Mouse (Mus musculus): ENCODE data around the gene Helb. TPM values are rescaled to one million over a fixed set of nuclear protein-coding genes. Genes with fewer than 3 reads are reported as not detected.
"Not testable (repeated sequence)": the region's sequence is repeated elsewhere in the genome, so short reads cannot be mapped to it uniquely, and the experiment has no call there.

Helb gene
- polyA plus RNA-seq, 1 experiment from 2014 or later, result 9.1 TPM

- no peak for ATAC-seq (ENCODE audit: low FRiP score, low read depth)
- WGBS, result 52% methylated on average over 7 of the region's 7 CpGs
- Histone ChIP-seq H3K9me3 (no peaks in the 10 kb centered on the region), H3K4me2 (replicated peaks) (no peak overlapping the region), H3K4me3 (no peak overlapping the region), H3K36me3 (no peaks in the 10 kb centered on the region), H3K9ac (no peak overlapping the region), H3K27me3 (no peaks in the 10 kb centered on the region), H3K4me1 (0 out of 2 replicates have a peak, but pooled peaks cover 3% of the 10 kb centered on the region), H3K27ac (no peak overlapping the region)
These were observed 12.1 kb upstream of the Helb start for GRCm38 (mm10) chr10:120124801-120125464.

DNA sequence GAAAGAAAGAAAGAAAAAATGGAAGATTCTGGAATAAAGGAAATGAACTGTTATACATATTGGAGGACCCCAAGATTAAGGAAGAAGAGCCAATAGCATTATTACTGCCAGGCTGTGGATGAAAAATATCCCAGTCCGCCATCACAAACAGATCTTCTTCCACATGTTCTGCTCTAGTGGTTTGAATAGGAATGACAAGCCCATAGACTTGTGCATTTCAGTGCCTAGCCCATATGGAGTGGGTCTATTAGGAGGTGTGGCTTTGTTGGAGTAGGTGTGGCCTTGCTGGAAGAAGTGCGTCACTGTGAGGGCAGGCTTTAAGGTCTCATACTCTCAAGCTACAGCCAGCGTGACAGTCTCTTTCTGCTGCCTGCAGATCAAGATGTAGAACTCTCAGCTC, 10.9 kb upstream of the Helb start:
- ATAC-seq (ENCODE audit: low FRiP score, low read depth), result no peak
- Histone ChIP-seq H3K4me1 (0 out of 2 replicates have a peak, but pooled peaks cover 1% of the 10 kb centered on the region), H3K9me3 (no peaks in the 10 kb centered on the region), H3K4me3 (no peak overlapping the region), H3K9ac (no peak overlapping the region), H3K27ac (no peak overlapping the region), H3K4me2 (replicated peaks) (no peak overlapping the region), H3K27me3 (no peaks in the 10 kb centered on the region), H3K36me3 (no peaks in the 10 kb centered on the region)
- WGBS, result 93% methylated on average over 3 of the region's 3 CpGs

DNA sequence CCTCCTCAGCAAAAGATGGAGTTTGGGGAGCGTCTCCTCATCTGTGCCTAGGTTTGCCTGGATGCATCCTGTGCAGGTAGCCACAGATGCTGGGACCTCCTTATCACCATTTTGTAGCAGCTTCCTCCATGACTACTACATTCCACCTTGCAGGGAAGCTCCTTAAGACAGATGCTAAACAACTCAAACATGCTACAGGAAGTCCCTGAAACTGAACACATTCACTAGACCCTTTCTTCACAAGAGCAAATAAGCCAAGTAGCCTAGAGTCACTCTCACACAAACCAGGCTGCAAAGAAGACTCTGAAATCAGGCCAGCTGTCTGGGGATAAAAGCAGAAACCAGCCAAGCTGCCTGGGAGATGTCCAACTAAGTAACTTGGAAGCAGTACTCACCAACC, 2.5 kb upstream of the Helb start:
- Histone ChIP-seq H3K4me3 (no peak overlapping the region), H3K4me2 (replicated peaks) (no peak overlapping the region), H3K9ac (no peak overlapping the region), H3K27me3 (no peaks in the 10 kb centered on the region), H3K9me3 (no peaks in the 10 kb centered on the region), H3K36me3 (peaks cover 3% of the 10 kb centered on the region; the same call in 1 of the 2 replicates), H3K27ac (no peak overlapping the region), H3K4me1 (peaks cover 10% of the 10 kb centered on the region; the same call in 1 of the 2 replicates)
- WGBS, result 91% methylated on average over 1 of the region's 1 CpGs
- no peak for ATAC-seq (ENCODE audit: low FRiP score, low read depth)

DNA sequence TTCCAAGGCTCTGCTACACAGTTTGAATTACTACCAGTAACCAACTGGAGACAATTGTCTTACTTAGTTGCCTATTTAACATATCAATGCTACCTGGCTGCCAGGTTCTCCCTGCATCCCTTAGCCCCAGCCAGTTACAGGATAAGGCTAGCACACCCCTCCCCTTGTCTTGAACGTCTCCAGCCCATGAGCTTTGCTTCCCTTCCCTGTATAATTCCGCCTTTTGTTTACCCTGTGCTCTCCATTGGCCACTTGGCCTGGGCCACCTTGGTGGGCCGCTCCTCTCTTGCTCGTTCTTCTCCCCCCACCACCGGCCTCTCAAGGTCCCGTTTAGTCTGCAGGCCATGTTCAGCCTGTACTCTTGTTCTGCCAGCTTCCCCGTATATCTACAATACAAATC, 1.7 kb upstream of the Helb start:
- Histone ChIP-seq H3K4me1 (peaks cover 10% of the 10 kb centered on the region; the same call in 1 of the 2 replicates), H3K4me3 (no peak overlapping the region), H3K4me2 (replicated peaks) (no peak overlapping the region), H3K27ac (no peak overlapping the region), H3K27me3 (no peaks in the 10 kb centered on the region), H3K9ac (no peak overlapping the region), H3K36me3 (peaks cover 3% of the 10 kb centered on the region; the same call in 1 of the 2 replicates), H3K9me3 (no peaks in the 10 kb centered on the region)
- 55% methylated on average over 7 of the region's 7 CpGs for WGBS
- ATAC-seq (ENCODE audit: low FRiP score, low read depth), result no peak

DNA sequence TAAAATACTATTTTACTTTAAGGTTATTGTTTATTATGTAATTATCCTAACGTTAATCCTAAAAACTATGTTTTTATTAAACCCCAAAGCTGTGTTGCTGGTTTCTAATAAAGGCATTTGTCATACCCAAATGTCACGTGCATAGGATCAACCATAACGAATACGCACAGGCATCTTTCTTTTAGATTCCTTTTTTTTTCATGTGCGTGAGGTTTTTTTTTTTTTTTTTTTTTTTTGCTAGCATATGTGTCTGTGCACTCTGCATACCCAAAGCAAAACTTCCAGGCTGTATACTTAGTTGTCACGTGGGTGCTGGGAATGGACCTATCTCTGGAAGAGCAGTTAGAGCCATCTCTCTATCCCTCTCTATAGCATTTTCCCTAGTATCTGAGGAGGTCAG, 1.2 kb upstream of the Helb start:
- H3K4me3 ChIP-seq, result no peak overlapping the region
- no peaks in the 10 kb centered on the region for H3K9me3 ChIP-seq
- H3K9ac ChIP-seq, result no peak overlapping the region
- no peak overlapping the region for H3K4me2 ChIP-seq (replicated peaks)
- H3K4me1 ChIP-seq, result peaks cover 10% of the 10 kb centered on the region; the same call in 1 of the 2 replicates
- 73% methylated on average over 6 of the region's 6 CpGs for WGBS
- no peaks in the 10 kb centered on the region for H3K27me3 ChIP-seq
- H3K27ac ChIP-seq, result no peak overlapping the region
- H3K36me3 ChIP-seq, result peaks cover 4% of the 10 kb centered on the region; the same call in 1 of the 2 replicates
- no peak for ATAC-seq (ENCODE audit: low FRiP score, low read depth)

DNA sequence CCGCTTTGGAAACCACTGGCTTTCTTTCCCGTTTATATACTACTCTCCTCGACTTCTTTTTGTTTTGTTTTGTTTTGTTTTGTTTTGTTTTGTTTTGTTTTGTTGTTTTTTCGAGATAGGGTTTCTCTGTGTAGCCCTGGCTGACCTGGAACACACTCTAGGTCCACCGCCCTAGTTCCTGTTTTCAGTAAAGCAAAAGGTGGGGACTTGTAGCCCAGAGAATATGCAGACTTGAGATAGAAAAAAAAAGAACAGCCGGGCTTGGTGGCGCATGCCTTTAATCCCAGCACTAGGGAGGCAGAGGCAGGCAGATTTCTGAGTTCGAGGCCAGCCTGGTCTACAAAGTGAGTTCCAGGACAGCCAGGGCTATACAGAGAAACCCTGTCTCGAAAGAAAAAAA, 695 bp upstream of the Helb start:
- H3K36me3 ChIP-seq, result not testable (repeated sequence)

DNA sequence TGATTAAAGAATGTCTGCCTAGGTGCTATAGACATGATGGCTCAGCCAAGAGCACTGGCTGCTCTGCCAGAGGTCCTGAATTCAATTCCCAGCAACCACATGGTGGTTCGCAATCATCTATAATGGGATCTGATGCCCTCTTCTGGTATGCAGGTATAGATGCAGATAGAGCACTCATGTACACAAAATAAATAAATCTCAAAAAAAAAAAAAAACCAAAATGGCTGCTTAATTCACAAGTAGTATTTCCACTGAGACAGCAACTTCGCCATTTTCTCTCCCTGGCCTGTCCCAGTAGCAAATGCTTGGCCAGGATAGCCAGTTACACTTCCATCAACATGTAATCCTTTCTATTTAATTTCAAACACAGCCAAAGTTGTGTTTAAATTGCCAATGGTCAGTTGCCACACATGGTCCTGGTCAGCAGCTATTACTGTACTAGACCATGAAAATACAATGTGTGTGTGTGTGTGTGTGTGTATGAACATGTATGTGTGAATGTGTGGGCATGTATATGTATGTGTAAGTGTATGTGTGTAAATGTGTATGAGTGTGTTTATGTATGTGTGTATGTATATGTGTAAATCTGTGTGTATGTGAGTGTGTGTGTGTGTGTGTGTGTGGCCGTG, 982 bp downstream of the Helb start:
- H3K4me2 ChIP-seq (replicated peaks), result peak overlapping the region; percentile 79
- H3K9ac ChIP-seq, result peak overlapping the region; percentile 78
- H3K4me1 ChIP-seq, result peaks cover 10% of the 10 kb centered on the region; the same call in 1 of the 2 replicates
- no peak for ATAC-seq (ENCODE audit: low FRiP score, low read depth)
- no peaks in the 10 kb centered on the region for H3K9me3 ChIP-seq
- H3K27ac ChIP-seq, result no peak overlapping the region
- no peaks in the 10 kb centered on the region for H3K27me3 ChIP-seq
- H3K4me3 ChIP-seq, result peak overlapping the region; percentile 70
- H3K36me3 ChIP-seq, result peaks cover 15% of the 10 kb centered on the region
- 82% methylated on average over 3 of the region's 3 CpGs for WGBS

More for the DNA sequence above, 695 bp upstream of the Helb start:
- not testable (repeated sequence) for ATAC-seq (ENCODE audit: low FRiP score, low read depth); H3K9me3 ChIP-seq; H3K27me3 ChIP-seq; H3K27ac ChIP-seq; H3K9ac ChIP-seq; H3K4me1 ChIP-seq
- WGBS, result 71% methylated on average over 9 of the region's 9 CpGs
- peak overlapping the region; percentile 79 for H3K4me2 ChIP-seq (replicated peaks)
- peak overlapping the region; percentile 70 for H3K4me3 ChIP-seq

- Histone ChIP-seq H3K4me1 (no peaks in the 10 kb centered on the region), H3K4me3 (no peak overlapping the region), H3K9ac (no peak overlapping the region), H3K36me3 (peaks cover 60% of the 10 kb centered on the region), H3K27me3 (no peaks in the 10 kb centered on the region), H3K27ac (no peak overlapping the region), H3K9me3 (no peaks in the 10 kb centered on the region), H3K4me2 (replicated peaks) (no peak overlapping the region)
- 89% methylated on average over 1 of the region's 1 CpGs for WGBS
- ATAC-seq (ENCODE audit: low FRiP score, low read depth), result no peak
These were observed 12.0 kb downstream of the Helb start for GRCm38 (mm10) chr10:120100806-120101205.

- Histone ChIP-seq H3K9ac (no peak overlapping the region), H3K27me3 (no peaks in the 10 kb centered on the region), H3K4me1 (no peaks in the 10 kb centered on the region), H3K27ac (no peak overlapping the region), H3K9me3 (no peaks in the 10 kb centered on the region), H3K36me3 (peaks cover 59% of the 10 kb centered on the region), H3K4me2 (replicated peaks) (no peak overlapping the region), H3K4me3 (no peak overlapping the region)
- WGBS, result 83% methylated on average over 5 of the region's 5 CpGs
- no peak for ATAC-seq (ENCODE audit: low FRiP score, low read depth)
These were observed 15.2 kb downstream of the Helb start for GRCm38 (mm10) chr10:120097564-120097963.

GRCm38 (mm10) chr10:120095716-120096115, 17.1 kb downstream of the Helb start:
- no peak overlapping the region for H3K27ac ChIP-seq
- H3K9me3 ChIP-seq, result no peaks in the 10 kb centered on the region
- H3K27me3 ChIP-seq, result no peaks in the 10 kb centered on the region
- H3K9ac ChIP-seq, result no peak overlapping the region
- 96% methylated on average over 5 of the region's 5 CpGs for WGBS
- H3K4me1 ChIP-seq, result no peaks in the 10 kb centered on the region
- no peak overlapping the region for H3K4me3 ChIP-seq
- H3K36me3 ChIP-seq, result peaks cover 69% of the 10 kb centered on the region
- no peak for ATAC-seq (ENCODE audit: low FRiP score, low read depth)
- H3K4me2 ChIP-seq (replicated peaks), result no peak overlapping the region

DNA sequence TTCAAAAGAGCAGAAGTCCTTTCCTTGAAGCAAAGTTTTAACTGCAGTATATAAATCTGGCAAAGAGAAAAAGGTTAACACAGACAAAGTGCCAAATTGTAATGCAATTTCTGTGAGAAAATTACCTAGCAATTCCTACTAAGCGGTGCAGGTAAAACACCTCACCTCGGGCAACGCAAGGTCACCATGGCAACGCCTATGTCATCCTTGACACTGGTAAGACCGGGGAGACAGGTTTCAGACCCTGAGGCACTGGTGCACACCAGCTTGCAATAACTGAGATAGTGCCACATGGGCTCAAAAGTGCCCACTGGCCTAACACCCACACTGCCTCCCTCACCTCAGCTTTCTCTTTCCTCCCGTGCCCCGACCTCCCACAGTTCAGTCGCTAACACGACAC, 17.7 kb downstream of the Helb start:
- no peak overlapping the region for H3K9ac ChIP-seq
- H3K4me1 ChIP-seq, result no peaks in the 10 kb centered on the region
- H3K4me3 ChIP-seq, result no peak overlapping the region
- peaks cover 65% of the 10 kb centered on the region for H3K36me3 ChIP-seq
- H3K4me2 ChIP-seq (replicated peaks), result no peak overlapping the region
- H3K9me3 ChIP-seq, result no peaks in the 10 kb centered on the region
- no peak for ATAC-seq (ENCODE audit: low FRiP score, low read depth)
- 82% methylated on average over 9 of the region's 9 CpGs for WGBS
- H3K27ac ChIP-seq, result no peak overlapping the region
- H3K27me3 ChIP-seq, result no peaks in the 10 kb centered on the region

DNA sequence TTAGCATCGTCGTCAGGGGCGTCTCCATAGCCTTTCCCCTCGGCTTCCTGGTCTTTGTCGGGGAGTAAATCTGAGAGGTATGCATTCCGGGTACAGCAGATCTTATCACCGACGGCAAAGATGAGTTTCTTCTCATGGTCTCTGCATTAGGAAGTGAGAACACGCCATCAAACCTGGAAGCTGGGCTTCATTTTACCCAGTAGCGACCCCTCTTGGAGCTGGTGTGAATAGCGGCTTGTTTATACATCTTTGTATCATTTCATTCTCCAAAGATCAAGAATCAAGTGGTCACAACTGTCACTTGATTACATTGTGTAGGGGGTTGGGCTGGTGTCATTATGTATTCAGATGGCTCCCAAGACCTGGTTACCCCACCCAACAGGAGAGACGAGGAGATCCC, 20.2 kb downstream of the Helb start:
- Histone ChIP-seq H3K36me3 (peaks cover 77% of the 10 kb centered on the region), H3K9me3 (no peaks in the 10 kb centered on the region), H3K9ac (no peak overlapping the region), H3K27ac (no peak overlapping the region), H3K4me2 (replicated peaks) (no peak overlapping the region), H3K27me3 (no peaks in the 10 kb centered on the region), H3K4me1 (no peaks in the 10 kb centered on the region), H3K4me3 (no peak overlapping the region)
- 89% methylated on average over 12 of the region's 12 CpGs for WGBS
- ATAC-seq (ENCODE audit: low FRiP score, low read depth), result no peak
